Mouse (Mus musculus) neural tube, postnatal 0 days (tissue): Measurements from ENCODE around the gene Nubpl. TPM values are rescaled to one million over a fixed set of nuclear protein-coding genes. Genes with fewer than 3 reads are reported as not detected.

Source experiments
- polyA plus RNA-seq: library from polyadenylated mRNA; unstranded; fragments of >200 nt; fragmentation: Nextera tagmentation; extraction: Ambion mirVana; gene quantifications from 2 replicates; pipeline ENCODE4 v1.2.1, GENCODE M21; 2015

Nubpl gene
- 5.6 and 6.1 TPM in 2 replicates for polyA plus RNA-seq

DNA sequence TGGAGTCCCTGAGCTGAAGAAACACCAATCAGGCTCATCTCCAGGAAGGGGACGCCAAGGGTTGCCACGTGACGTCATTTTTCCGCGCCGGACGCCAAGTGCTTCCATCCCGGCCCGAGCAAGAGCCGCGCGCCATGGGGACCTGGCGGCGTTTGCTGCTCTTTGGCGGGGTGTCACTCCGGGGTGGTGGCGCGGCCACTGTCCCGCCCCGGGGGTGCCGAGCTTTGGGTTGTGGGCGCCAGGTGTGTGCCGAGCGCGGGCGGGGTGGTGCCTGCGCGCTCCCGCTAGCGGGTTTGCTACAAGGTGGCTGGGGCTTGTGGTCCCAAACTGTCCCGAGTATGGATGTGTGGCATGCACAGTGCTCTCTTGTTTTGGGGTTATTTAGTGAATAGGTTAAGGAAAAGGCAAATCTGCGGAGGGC lies at the start of gene Nubpl:
Nubpl (plus strand) TSS at position 88 of the 421 bp plus-strand sequence.

Other genes starting within 250 kb of the Nubpl start
- gene Heatr5a, start 126.4 kb upstream of the Nubpl start, polyA plus RNA-seq: 3.9 and 4.5 TPM in 2 replicates
- gene Dtd2, start 91.2 kb upstream of the Nubpl start, polyA plus RNA-seq: 30.6 and 33.0 TPM in 2 replicates
- gene Gpr33, start 69.7 kb upstream of the Nubpl start, polyA plus RNA-seq: not detected in 2 replicates